Mouse (Mus musculus): ENCODE results near the gene Prpf39.

GRCm38 (mm10) chr12:65073611-65074178, 37.6 kb downstream of the Prpf39 start, which contains the start of gene Fkbp3:
- TF ChIP-seq POLR2A (IDR thresholded peaks at IDR 0.05; ENCODE audit: borderline replicate concordance, low read depth, low read length) (no peak; the same call in 1 of the 2 replicates), CTCF (IDR thresholded peaks at IDR 0.05; ENCODE audit: low read depth, low read length) (no peak)
